Mouse (Mus musculus): ENCODE measurements around the gene Parl. TPM values are rescaled to one million over a fixed set of nuclear protein-coding genes. Genes with fewer than 3 reads are reported as not detected.

The Parl gene
- polyA plus RNA-seq (2012; fragmentation: generic; extraction: Trizol): 10 to 100 TPM; 74.0 to 74.2 TPM

GRCm38 (mm10) chr16:20301770-20302649 lies at the start of gene Parl:
TSS of gene Parl (minus strand) at chr16:20302387.

DNA sequence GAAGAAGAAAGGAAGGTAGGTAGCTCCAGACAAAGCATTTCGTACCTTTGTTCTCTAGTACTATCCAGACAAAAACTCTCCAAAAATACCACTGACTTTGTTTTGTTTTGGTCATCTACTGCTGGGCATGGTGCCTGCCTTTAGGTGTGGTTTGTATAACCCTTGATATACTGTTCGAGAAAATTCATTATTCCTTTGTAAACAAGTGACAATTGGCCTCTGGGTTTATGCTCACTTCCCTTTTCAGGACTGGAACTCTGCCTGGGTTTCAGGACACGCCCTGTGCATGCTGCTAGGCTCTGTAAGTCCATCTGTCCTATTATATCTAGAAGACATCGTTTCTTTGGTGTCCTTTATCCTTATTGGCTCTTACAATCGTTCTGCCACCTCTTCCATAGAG lies 23.1 kb upstream of the Parl start, which contains the start of gene Cyp2ab1:
Gene Cyp2ab1 (minus strand): TSS at position 119 of the 400 bp plus-strand sequence.

DNA sequence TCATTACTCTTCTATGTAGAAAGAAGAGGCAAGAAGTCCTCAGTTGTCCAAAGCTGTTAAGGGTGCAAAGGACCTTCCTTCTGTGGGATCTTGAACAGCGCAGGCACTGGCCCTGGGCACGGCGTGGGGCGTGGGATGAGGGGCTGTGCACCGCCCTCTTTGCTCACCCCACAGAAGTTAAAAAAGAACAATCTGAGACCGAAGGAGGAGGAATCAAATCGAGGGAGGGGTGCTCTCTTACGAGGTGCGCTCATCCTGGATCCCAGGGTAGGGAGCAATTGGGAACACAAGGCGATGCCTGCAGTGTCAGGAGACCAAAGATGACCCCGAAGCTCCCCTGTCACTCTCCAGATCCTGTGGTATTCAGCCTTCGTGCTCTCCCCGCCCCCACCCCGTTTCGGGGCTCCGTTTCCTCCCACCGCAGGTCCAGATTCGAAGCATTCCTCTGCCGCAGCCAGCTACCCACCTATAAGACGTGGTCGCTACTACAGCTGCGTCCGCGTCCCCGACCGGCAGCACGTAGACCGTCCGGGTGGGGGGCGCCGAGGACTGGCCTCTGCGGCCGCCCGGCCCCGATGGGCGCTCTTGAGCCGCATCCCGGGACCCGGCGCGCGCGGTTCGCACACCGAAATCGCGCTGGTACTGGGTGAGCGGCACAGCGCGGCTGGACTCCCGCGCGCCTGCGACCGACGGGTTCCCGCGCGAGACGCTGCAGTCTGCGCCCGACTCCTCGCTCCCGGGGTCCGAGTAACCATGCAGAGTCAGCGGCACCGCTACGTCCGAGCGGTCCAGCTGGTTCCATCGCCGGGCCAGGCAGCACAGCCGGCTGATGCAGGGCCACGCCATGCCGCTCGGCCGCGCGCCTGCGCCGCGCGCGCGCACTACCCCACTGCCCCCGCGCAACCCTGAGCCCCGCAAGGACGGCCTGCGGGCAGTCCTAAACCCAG lies 61.4 kb downstream of the Parl start, which contains the start of gene Map6d1:
Gene Map6d1 (minus strand): TSS at position 891 of the 947 bp plus-strand sequence.

Other genes starting within 250 kb of the Parl start
- 1 to 10 TPM in 1 of 2 experiments, under 1 TPM in 1; 0.19 to 5.7 TPM for gene Klhl24, start 204.8 kb downstream of the Parl start, polyA plus RNA-seq (2012; fragmentation: generic; extraction: Trizol)
- 10 to 100 TPM in 1 of 2 experiments, 1 to 10 TPM in 1; 1.2 to 13.9 TPM for gene Yeats2, start 161.3 kb downstream of the Parl start, polyA plus RNA-seq (2012; fragmentation: generic; extraction: Trizol)
- under 1 TPM; 0.04 to 0.14 TPM for gene Map6d1, start 61.0 kb downstream of the Parl start, polyA plus RNA-seq (2012; fragmentation: generic; extraction: Trizol)
- under 1 TPM in 1 of 2 experiments, not detected in 1; 0.09 TPM for gene Cyp2ab1, start 23.0 kb upstream of the Parl start, polyA plus RNA-seq (2012; fragmentation: generic; extraction: Trizol)
- gene Abcc5, start 124.0 kb upstream of the Parl start, polyA plus RNA-seq (2012; fragmentation: generic; extraction: Trizol): 10 to 100 TPM in 1 of 2 experiments, 1 to 10 TPM in 1; 5.8 to 36.2 TPM
- gene Eif2b5, start 196.4 kb upstream of the Parl start, polyA plus RNA-seq (2012; fragmentation: generic; extraction: Trizol): 100 to 1,000 TPM in 1 of 2 experiments, 10 to 100 TPM in 1; 71.0 to 162 TPM
- gene Dvl3, start 214.6 kb upstream of the Parl start, polyA plus RNA-seq (2012; fragmentation: generic; extraction: Trizol): 10 to 100 TPM in 1 of 2 experiments, 1 to 10 TPM in 1; 4.9 to 25.9 TPM
- gene Ap2m1, start 233.1 kb upstream of the Parl start, polyA plus RNA-seq (2012; fragmentation: generic; extraction: Trizol): 100 to 1,000 TPM; 391 to 480 TPM
- gene Abcf3, start 246.2 kb upstream of the Parl start, polyA plus RNA-seq (2012; fragmentation: generic; extraction: Trizol): 10 to 100 TPM; 32.1 to 35.4 TPM

Data from C3H10T1/2 (cell line).